Mouse (Mus musculus): ENCODE results near the gene Rpia.

- no peak for TF ChIP-seq CTCF (IDR thresholded peaks at IDR 0.05; ENCODE audit: low read depth)
- no peak for TF ChIP-seq EP300 (optimal IDR thresholded peaks at IDR 0.05)
Observed at GRCm38 (mm10) chr6:70722298-70722697, 69.7 kb downstream of the Rpia start.

Data from stomach, postnatal 0 days (tissue).